Mouse (Mus musculus): ENCODE data around the gene Ghrh.

Gene Ghrh

DNA sequence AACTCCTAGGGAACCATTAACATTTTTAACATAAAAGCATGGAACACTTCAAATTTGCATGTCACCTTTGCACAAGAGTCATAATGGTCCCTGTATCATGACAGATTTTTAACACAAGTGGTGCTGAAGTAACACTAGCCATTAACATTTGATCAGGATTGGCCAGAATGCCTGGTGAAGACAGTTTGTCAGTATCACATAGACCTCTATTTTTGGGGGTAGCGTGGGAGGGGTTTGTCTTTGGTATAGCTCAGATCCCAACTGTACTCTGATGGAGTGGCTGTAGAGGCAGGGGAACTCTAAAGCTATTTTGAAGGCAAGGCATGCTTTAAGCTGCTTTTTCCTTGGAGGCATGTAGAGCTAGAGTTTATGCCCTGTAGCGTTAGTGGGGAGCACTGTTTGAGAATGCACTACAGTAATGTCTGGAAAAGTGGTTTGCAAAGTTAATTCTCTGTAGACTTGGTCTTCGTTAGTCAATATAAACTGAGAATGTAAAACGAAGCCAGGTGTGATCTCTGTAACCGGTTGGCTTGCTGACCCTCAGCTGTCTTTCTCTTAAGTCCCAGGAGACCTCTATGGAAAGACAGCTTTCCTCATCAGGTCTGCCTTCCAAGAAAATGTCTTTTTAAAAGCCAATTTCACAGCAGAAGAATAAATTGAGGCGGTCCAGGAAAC is 36.2 kb downstream of the Ghrh start:
- Histone ChIP-seq H3K27me3 (ENCODE audit: insufficient read depth, low read length) (no peaks in the 10 kb centered on the region), H3K4me3 (replicated peaks; ENCODE audit: low read length) (no peak overlapping the region), H3K9me3 (ENCODE audit: low read length) (no peaks in the 10 kb centered on the region), H3K4me1 (replicated peaks; ENCODE audit: low read depth, low read length) (peaks cover 20% of the 10 kb centered on the region), H3K36me3 (ENCODE audit: insufficient read depth, low read length) (peaks cover 100% of the 10 kb centered on the region)
- TF ChIP-seq POU5F1 (IDR thresholded peaks at IDR 0.05; ENCODE audit: borderline replicate concordance, low read length) = no peak
- no peak for TF ChIP-seq CTCF (conservative IDR thresholded peaks at IDR 0.05; ENCODE audit: low read length)
- no peak for TF ChIP-seq NANOG (IDR thresholded peaks at IDR 0.05; ENCODE audit: borderline replicate concordance, low read length)

DNA sequence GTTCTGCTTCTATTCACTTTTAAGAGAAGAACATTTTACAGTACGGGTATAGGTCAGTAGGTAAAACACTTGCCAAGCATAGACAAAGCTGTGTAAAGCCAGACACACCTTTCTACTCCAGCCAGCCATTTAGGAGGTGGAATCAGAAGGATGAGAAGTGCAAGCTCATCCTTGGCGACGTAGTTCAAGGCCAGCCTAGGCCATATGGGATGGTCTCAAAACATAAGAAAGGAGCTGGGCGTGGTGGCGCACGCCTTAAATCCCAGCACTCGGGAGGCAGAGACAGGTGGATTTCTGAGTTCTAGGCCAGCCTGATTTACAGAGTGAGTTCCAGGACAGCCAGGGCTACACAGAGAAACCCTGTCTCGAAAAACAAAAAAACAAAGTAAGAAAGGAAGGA is 37.7 kb downstream of the Ghrh start:
- Histone ChIP-seq H3K27me3 (ENCODE audit: insufficient read depth, low read length) (no peaks in the 10 kb centered on the region), H3K4me1 (replicated peaks; ENCODE audit: low read depth, low read length) (peaks cover 11% of the 10 kb centered on the region), H3K36me3 (ENCODE audit: insufficient read depth, low read length) (peaks cover 99% of the 10 kb centered on the region), H3K9me3 (ENCODE audit: low read length) (no peaks in the 10 kb centered on the region), H3K4me3 (replicated peaks; ENCODE audit: low read length) (no peak overlapping the region)
- no peak for TF ChIP-seq NANOG (IDR thresholded peaks at IDR 0.05; ENCODE audit: borderline replicate concordance, low read length)
- no peak for TF ChIP-seq POU5F1 (IDR thresholded peaks at IDR 0.05; ENCODE audit: borderline replicate concordance, low read length)
- no peak for TF ChIP-seq CTCF (conservative IDR thresholded peaks at IDR 0.05; ENCODE audit: low read length)

- no peaks in the 10 kb centered on the region for H3K9me3 ChIP-seq (ENCODE audit: low read length)
- TF ChIP-seq POU5F1 (IDR thresholded peaks at IDR 0.05; ENCODE audit: borderline replicate concordance, low read length) (no peak), NANOG (IDR thresholded peaks at IDR 0.05; ENCODE audit: borderline replicate concordance, low read length) (no peak), CTCF (conservative IDR thresholded peaks at IDR 0.05; ENCODE audit: low read length) (no peak)
- H3K36me3 ChIP-seq (ENCODE audit: insufficient read depth, low read length) = peaks cover 99% of the 10 kb centered on the region
- no peak overlapping the region for H3K4me3 ChIP-seq (replicated peaks; ENCODE audit: low read length)
- H3K27me3 ChIP-seq (ENCODE audit: insufficient read depth, low read length) = no peaks in the 10 kb centered on the region
- peaks cover 11% of the 10 kb centered on the region for H3K4me1 ChIP-seq (replicated peaks; ENCODE audit: low read depth, low read length)
Measured at GRCm38 (mm10) chr2:157308273-157308917, 38.9 kb downstream of the Ghrh start.

DNA sequence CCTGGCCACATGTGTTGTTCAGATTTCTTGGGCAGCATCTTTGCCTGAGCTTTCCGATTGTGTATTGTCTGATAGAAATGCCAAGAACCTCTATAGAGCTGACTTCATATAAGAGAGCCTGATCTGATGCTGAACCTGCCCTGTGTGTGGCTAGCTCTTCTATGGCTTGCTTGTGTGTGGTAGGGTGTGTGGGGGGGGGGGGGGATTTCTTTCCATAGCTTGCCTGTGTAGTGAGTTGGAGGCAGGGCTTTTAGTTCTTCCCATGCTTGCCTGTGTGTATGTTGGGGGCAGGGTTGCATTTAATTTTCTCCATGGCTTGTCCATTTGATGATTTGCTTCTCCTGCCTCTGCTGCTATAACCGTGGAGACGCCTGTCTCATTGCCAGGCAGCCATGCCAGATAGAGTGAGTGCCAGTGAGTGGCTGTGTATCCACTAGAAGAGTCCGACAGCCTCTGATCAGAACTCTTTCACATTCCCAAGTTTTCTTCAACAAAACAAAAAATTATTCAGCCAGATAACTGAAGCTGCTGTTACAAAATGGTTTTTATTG is 39.5 kb downstream of the Ghrh start:
- peaks cover 99% of the 10 kb centered on the region for H3K36me3 ChIP-seq (ENCODE audit: insufficient read depth, low read length)
- no peaks in the 10 kb centered on the region for H3K27me3 ChIP-seq (ENCODE audit: insufficient read depth, low read length)
- H3K4me1 ChIP-seq (replicated peaks; ENCODE audit: low read depth, low read length) = peaks cover 11% of the 10 kb centered on the region
- no peak overlapping the region for H3K4me3 ChIP-seq (replicated peaks; ENCODE audit: low read length)
- TF ChIP-seq NANOG (IDR thresholded peaks at IDR 0.05; ENCODE audit: borderline replicate concordance, low read length) (no peak), POU5F1 (IDR thresholded peaks at IDR 0.05; ENCODE audit: borderline replicate concordance, low read length) (no peak), CTCF (conservative IDR thresholded peaks at IDR 0.05; ENCODE audit: low read length) (no peak)
- no peaks in the 10 kb centered on the region for H3K9me3 ChIP-seq (ENCODE audit: low read length)

- H3K9me3 ChIP-seq (ENCODE audit: low read length) = no peaks in the 10 kb centered on the region
- TF ChIP-seq NANOG (IDR thresholded peaks at IDR 0.05; ENCODE audit: borderline replicate concordance, low read length) (no peak), POU5F1 (IDR thresholded peaks at IDR 0.05; ENCODE audit: borderline replicate concordance, low read length) (no peak), CTCF (conservative IDR thresholded peaks at IDR 0.05; ENCODE audit: low read length) (no peak)
- no peaks in the 10 kb centered on the region for H3K27me3 ChIP-seq (ENCODE audit: insufficient read depth, low read length)
- H3K4me3 ChIP-seq (replicated peaks; ENCODE audit: low read length) = no peak overlapping the region
- peaks cover 99% of the 10 kb centered on the region for H3K36me3 ChIP-seq (ENCODE audit: insufficient read depth, low read length)
- H3K4me1 ChIP-seq (replicated peaks; ENCODE audit: low read depth, low read length) = peaks cover 15% of the 10 kb centered on the region
Measured at GRCm38 (mm10) chr2:157306091-157307032, 40.9 kb downstream of the Ghrh start.

GRCm38 (mm10) chr2:157303096-157303495 is 44.2 kb downstream of the Ghrh start:
- Histone ChIP-seq H3K4me1 (replicated peaks; ENCODE audit: low read depth, low read length) (0 out of 2 replicates have a peak, but pooled peaks cover 4% of the 10 kb centered on the region), H3K27me3 (ENCODE audit: insufficient read depth, low read length) (no peaks in the 10 kb centered on the region), H3K4me3 (replicated peaks; ENCODE audit: low read length) (no peak overlapping the region), H3K36me3 (ENCODE audit: insufficient read depth, low read length) (peaks cover 99% of the 10 kb centered on the region), H3K9me3 (ENCODE audit: low read length) (no peaks in the 10 kb centered on the region)
- TF ChIP-seq POU5F1 (IDR thresholded peaks at IDR 0.05; ENCODE audit: borderline replicate concordance, low read length) (no peak), NANOG (IDR thresholded peaks at IDR 0.05; ENCODE audit: borderline replicate concordance, low read length) (no peak), CTCF (conservative IDR thresholded peaks at IDR 0.05; ENCODE audit: low read length) (no peak)

DNA sequence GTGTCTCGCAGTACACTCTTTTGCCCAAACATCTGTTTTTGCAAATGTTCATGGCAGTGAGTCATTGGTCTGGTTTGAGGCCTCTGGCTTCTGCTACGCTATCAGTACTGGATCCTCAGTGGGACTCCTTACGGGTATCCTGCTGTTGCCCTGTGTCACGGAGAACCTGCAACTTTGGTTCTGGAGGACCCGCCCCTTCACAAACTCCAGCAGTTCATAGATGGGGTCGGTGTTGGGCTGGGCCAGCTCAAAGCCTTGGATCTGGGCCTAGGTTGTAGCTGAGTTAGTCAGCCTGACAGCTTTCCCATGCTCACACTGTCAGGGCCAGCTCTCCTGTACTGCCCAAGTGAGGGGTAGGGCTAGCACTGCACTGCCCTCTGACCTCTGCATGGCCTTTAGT is 47.3 kb downstream of the Ghrh start:
- no peaks in the 10 kb centered on the region for H3K9me3 ChIP-seq (ENCODE audit: low read length)
- peaks cover 9% of the 10 kb centered on the region; the same call in 1 of the 2 replicates for H3K4me1 ChIP-seq (replicated peaks; ENCODE audit: low read depth, low read length)
- H3K36me3 ChIP-seq (ENCODE audit: insufficient read depth, low read length) = peaks cover 99% of the 10 kb centered on the region
- no peaks in the 10 kb centered on the region for H3K27me3 ChIP-seq (ENCODE audit: insufficient read depth, low read length)
- TF ChIP-seq CTCF (conservative IDR thresholded peaks at IDR 0.05; ENCODE audit: low read length) = no peak
- TF ChIP-seq POU5F1 (IDR thresholded peaks at IDR 0.05; ENCODE audit: borderline replicate concordance, low read length) = no peak
- TF ChIP-seq NANOG (IDR thresholded peaks at IDR 0.05; ENCODE audit: borderline replicate concordance, low read length) = no peak
- no peak overlapping the region for H3K4me3 ChIP-seq (replicated peaks; ENCODE audit: low read length)
